Mouse (Mus musculus) retina, adult 2 months (tissue): ENCODE results near the gene Olfr943.

Source experiments
- DNase-seq: peaks from one replicate; pipeline ENCODE4 v3.0.0-alpha.2; 2012; ENCODE audit warnings: low read depth, low spot score

The Olfr943 gene

DNA sequence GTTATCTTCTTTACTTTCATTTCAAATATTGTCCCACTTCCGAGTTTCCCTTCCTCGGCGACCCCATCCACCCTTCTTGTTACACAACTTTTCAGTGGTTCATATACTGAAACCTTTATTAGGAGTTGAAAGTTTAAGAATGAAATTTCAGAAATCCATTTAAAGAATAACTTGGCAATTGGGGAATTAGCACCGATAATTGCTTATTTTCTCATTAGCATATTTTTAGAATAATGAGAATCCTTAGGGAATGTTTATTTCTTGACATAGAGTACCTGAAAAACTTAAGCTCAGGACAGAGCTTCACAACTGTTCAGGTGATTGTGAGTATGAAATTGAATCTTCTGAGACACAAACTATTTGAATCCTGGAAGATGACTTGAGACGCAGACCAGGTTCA is at the start of gene Olfr943:
Olfr943 (plus strand) TSS at position 301 of the 400 bp plus-strand sequence.
- DNase-seq: no peak

DNA sequence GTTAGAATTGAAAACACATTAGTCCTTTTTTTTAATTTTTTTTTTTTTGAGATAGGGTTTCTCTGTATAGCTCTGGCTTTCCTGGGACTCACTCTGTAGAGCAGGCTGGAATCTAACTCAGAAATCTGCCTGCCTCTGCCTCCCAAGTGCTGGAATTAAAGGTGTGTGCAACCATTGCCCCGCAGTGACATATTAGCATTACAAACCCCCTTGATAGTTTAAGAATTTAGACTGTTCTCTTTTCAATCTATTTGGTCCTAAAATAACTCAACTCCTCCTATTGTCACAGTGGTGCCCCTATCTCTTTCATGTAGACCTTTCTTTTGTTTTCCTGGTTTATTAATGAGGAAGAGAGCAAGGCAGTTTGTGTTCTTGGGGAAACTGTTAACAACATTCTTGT is 38.8 kb upstream of the Olfr943 start:
- DNase-seq: no peak

DNA sequence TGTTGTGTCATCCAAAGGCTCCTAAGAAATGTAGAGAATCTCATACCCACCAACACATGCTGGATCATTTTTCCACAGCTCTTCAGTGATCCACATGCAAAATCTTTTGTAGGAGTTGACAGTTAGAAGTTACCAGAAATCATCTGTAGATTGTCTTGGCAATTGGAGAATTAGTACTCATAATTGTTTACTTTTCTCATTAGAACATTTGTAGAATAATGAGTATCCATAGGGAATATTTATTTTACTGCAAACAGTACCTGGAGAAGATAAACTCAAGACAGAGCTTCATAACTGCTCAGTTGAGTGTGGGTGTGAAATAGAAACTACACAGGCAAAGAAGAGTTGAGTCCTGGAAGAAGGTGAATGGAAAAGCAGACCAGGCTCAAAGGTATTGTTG is 38.3 kb upstream of the Olfr943 start, which contains the start of gene Olfr27:
Olfr27 (plus strand) TSS at position 301 of the 400 bp plus-strand sequence.
- no peak for DNase-seq

DNA sequence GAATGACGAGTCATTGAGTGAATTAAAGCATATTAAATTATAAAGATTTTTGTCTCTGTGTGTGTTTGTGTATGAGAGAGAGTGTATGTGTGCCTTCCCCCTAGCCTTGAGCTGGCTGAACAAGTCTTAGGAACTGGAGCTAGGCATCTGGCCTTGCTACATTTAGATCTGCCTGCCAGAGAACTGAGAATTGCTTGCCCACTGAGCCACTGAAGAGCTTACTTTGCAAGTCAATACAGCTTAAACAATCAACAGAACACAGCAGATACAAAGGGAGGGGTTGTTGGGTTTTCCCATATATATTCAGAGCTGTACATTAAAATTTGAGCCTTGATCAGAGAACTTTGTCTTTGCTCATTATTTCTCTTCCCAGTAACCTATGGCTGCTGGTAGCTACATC is 13.7 kb upstream of the Olfr943 start:
- DNase-seq: no peak

DNA sequence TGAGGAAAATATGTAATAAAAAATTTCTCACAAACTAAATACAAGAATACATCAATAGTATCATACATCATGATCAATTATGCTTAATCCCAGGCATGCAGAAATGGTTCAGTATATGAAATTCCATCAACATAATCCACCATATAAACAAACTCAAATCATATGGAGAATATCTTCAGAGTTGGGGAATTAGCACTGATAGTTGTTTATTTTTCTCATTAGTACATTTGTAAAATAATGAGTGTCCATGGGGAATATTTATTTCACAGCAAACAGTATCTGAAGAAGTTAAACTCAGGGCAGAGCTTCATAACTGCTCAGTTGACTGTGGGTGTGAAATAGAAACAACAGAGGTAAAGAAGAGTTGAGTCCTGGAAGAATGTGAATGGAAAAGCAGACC is 35.5 kb downstream of the Olfr943 start, which contains the start of gene Olfr944:
Olfr944 (plus strand) TSS at position 301 of the 400 bp plus-strand sequence.
- no peak for DNase-seq
